Mouse (Mus musculus): ENCODE measurements at regions not wholly inside any gene's neighbourhood (a gene's known extent, or its start where the extent isn't known, plus 50 kb on each side); places are given as distances from the start of the nearest gene placed in this dataset.
"Not testable (repeated sequence)": the region's sequence is repeated elsewhere in the genome, so short reads cannot be mapped to it uniquely, and the experiment has no call there.

- Histone ChIP-seq H3K27ac (ENCODE audit: insufficient read depth, low read length) (no peak overlapping the region), H3K4me3 (ENCODE audit: insufficient read depth, low read length) (no peak overlapping the region), H3K4me1 (ENCODE audit: control insufficient read depth, insufficient read depth, low read length) (no peaks in the 10 kb centered on the region)
- TF ChIP-seq POLR2A (IDR thresholded peaks at IDR 0.05; ENCODE audit: extremely low read depth, insufficient read depth, low read length) = no peak
- TF ChIP-seq CTCF (IDR thresholded peaks at IDR 0.05; ENCODE audit: extremely low read depth, insufficient read depth, low read length) = peak; percentile 52; the same call in 1 of the 2 replicates
Measured at GRCm38 (mm10) chr4:101366905-101367679, 52.0 kb upstream of the Ak4 start.

- Histone ChIP-seq H3K4me1 (ENCODE audit: control insufficient read depth, insufficient read depth, low read length) (no peaks in the 10 kb centered on the region), H3K4me3 (ENCODE audit: insufficient read depth, low read length) (no peak overlapping the region), H3K27ac (ENCODE audit: insufficient read depth, low read length) (no peak overlapping the region)
- no peak for TF ChIP-seq CTCF (IDR thresholded peaks at IDR 0.05; ENCODE audit: extremely low read depth, insufficient read depth, low read length)
- TF ChIP-seq POLR2A (IDR thresholded peaks at IDR 0.05; ENCODE audit: extremely low read depth, insufficient read depth, low read length) = no peak
Measured at GRCm38 (mm10) chr4:101365299-101365698, 53.8 kb upstream of the Ak4 start.

GRCm38 (mm10) chr4:101364716-101365115, 54.4 kb upstream of the Ak4 start:
- H3K27ac ChIP-seq (ENCODE audit: insufficient read depth, low read length) = no peak overlapping the region
- no peak for TF ChIP-seq CTCF (IDR thresholded peaks at IDR 0.05; ENCODE audit: extremely low read depth, insufficient read depth, low read length)
- no peak for TF ChIP-seq POLR2A (IDR thresholded peaks at IDR 0.05; ENCODE audit: extremely low read depth, insufficient read depth, low read length)
- H3K4me1 ChIP-seq (ENCODE audit: control insufficient read depth, insufficient read depth, low read length) = no peaks in the 10 kb centered on the region
- no peak overlapping the region for H3K4me3 ChIP-seq (ENCODE audit: insufficient read depth, low read length)

GRCm38 (mm10) chr4:101363231-101363630, 55.8 kb upstream of the Ak4 start:
- not testable (repeated sequence) for H3K27ac ChIP-seq (ENCODE audit: insufficient read depth, low read length); H3K4me3 ChIP-seq (ENCODE audit: insufficient read depth, low read length); H3K4me1 ChIP-seq (ENCODE audit: control insufficient read depth, insufficient read depth, low read length)

GRCm38 (mm10) chr4:101361779-101362178, 57.3 kb upstream of the Ak4 start:
- H3K4me3 ChIP-seq (ENCODE audit: insufficient read depth, low read length) = no peak overlapping the region
- TF ChIP-seq CTCF (IDR thresholded peaks at IDR 0.05; ENCODE audit: extremely low read depth, insufficient read depth, low read length) (no peak), POLR2A (IDR thresholded peaks at IDR 0.05; ENCODE audit: extremely low read depth, insufficient read depth, low read length) (no peak)
- H3K4me1 ChIP-seq (ENCODE audit: control insufficient read depth, insufficient read depth, low read length) = peaks cover 3% of the 10 kb centered on the region; the same call in 1 of the 2 replicates

GRCm38 (mm10) chr4:101360296-101360695, 58.8 kb upstream of the Ak4 start:
- Histone ChIP-seq H3K27ac (ENCODE audit: insufficient read depth, low read length) (no peak overlapping the region), H3K4me1 (ENCODE audit: control insufficient read depth, insufficient read depth, low read length) (peaks cover 3% of the 10 kb centered on the region; the same call in 1 of the 2 replicates), H3K4me3 (ENCODE audit: insufficient read depth, low read length) (no peak overlapping the region)
- TF ChIP-seq CTCF (IDR thresholded peaks at IDR 0.05; ENCODE audit: extremely low read depth, insufficient read depth, low read length) = no peak
- no peak for TF ChIP-seq POLR2A (IDR thresholded peaks at IDR 0.05; ENCODE audit: extremely low read depth, insufficient read depth, low read length)

More at GRCm38 (mm10) chr4:101361779-101362178, 57.3 kb upstream of the Ak4 start:
- H3K27ac ChIP-seq (ENCODE audit: insufficient read depth, low read length) = no peak overlapping the region

GRCm38 (mm10) chr4:101359119-101359518, 60.0 kb upstream of the Ak4 start:
- H3K4me1 ChIP-seq (ENCODE audit: control insufficient read depth, insufficient read depth, low read length) = peaks cover 3% of the 10 kb centered on the region; the same call in 1 of the 2 replicates
- no peak overlapping the region for H3K4me3 ChIP-seq (ENCODE audit: insufficient read depth, low read length)
- no peak overlapping the region for H3K27ac ChIP-seq (ENCODE audit: insufficient read depth, low read length)
- TF ChIP-seq POLR2A (IDR thresholded peaks at IDR 0.05; ENCODE audit: extremely low read depth, insufficient read depth, low read length) = no peak
- TF ChIP-seq CTCF (IDR thresholded peaks at IDR 0.05; ENCODE audit: extremely low read depth, insufficient read depth, low read length) = no peak

GRCm38 (mm10) chr4:101358525-101358924, 60.6 kb upstream of the Ak4 start:
- Histone ChIP-seq H3K27ac (ENCODE audit: insufficient read depth, low read length) (no peak overlapping the region), H3K4me1 (ENCODE audit: control insufficient read depth, insufficient read depth, low read length) (peaks cover 5% of the 10 kb centered on the region), H3K4me3 (ENCODE audit: insufficient read depth, low read length) (no peak overlapping the region)
- TF ChIP-seq POLR2A (IDR thresholded peaks at IDR 0.05; ENCODE audit: extremely low read depth, insufficient read depth, low read length) = no peak
- no peak for TF ChIP-seq CTCF (IDR thresholded peaks at IDR 0.05; ENCODE audit: extremely low read depth, insufficient read depth, low read length)

- TF ChIP-seq POLR2A (IDR thresholded peaks at IDR 0.05; ENCODE audit: extremely low read depth, insufficient read depth, low read length) (no peak), CTCF (IDR thresholded peaks at IDR 0.05; ENCODE audit: extremely low read depth, insufficient read depth, low read length) (no peak)
- no peak overlapping the region for H3K27ac ChIP-seq (ENCODE audit: insufficient read depth, low read length)
- H3K4me1 ChIP-seq (ENCODE audit: control insufficient read depth, insufficient read depth, low read length) = peaks cover 5% of the 10 kb centered on the region
- H3K4me3 ChIP-seq (ENCODE audit: insufficient read depth, low read length) = peak overlapping the region; percentile 58
Measured at GRCm38 (mm10) chr4:101357923-101358322, 61.2 kb upstream of the Ak4 start.

All from cortical plate, adult 2 months (tissue).